Mouse (Mus musculus) Patski (cell line): ENCODE measurements around the gene Morc3. TPM values are rescaled to one million over a fixed set of nuclear protein-coding genes. Genes with fewer than 3 reads are reported as not detected.

ENCODE experiments used
- ATAC-seq: fragments of 100-300 bp; one replicate; pipeline ENCODE4 v1.8.0; 2021
- CTCF ChIA-PET: fragments of 350-600 bp; sonication (Branson Sonifier 250); formaldehyde crosslinking; loops from one replicate; lab custom pipeline; 2022; ENCODE audit warnings: inconsistent platforms; lab: Charles Lee
- POLR2A ChIA-PET: fragments of 350-600 bp; sonication (Branson Sonifier 250); formaldehyde crosslinking; loops from one replicate; lab custom pipeline; 2022; ENCODE audit warnings: antibody characterized with exemption, inconsistent platforms; lab: Charles Lee
- DNase-seq: peaks from one replicate; pipeline ENCODE4 v3.0.0-alpha.2; 2011; ENCODE audit warnings: low read depth, low spot score
- H3K27me3 ChIP-seq: fragments of 371-371 bp; one replicate; pipeline ENCODE4 v1.5.1; 2021
- CTCF ChIP-seq: fragments of 100-300 bp; IDR thresholded peaks from one replicate; pipeline ENCODE4 v1.5.1; 2021
- in situ Hi-C: fragments of 300-500 bp; cut with MboI; formaldehyde crosslinking; loops from 3 replicates; pipeline ENCODE4 v1.11.1; 2018; ENCODE audit warnings: low pct_unique_long_range_greater_than_20kb, mixed read lengths
- polyA plus RNA-seq: library from polyadenylated mRNA; unstranded; gene quantifications from one replicate; pipeline ENCODE4 v1.2.3, GENCODE M21; 2021

The Morc3 gene
- polyA plus RNA-seq, 1 experiment from 2014 or later: 31.2 TPM

- ATAC-seq (no peak), DNase-seq (no peak)
- ChIA-PET CTCF (interaction anchor here (2.7 kb wide), 1 partner anchor 10 kb away, joined by 9 read pairs; no protein-coding TSS in a partner anchor), POLR2A (interaction anchor here (0.7 kb wide), 1 partner anchor 10 kb away, joined by 3 read pairs; no protein-coding TSS in a partner anchor)
- no peak for TF ChIP-seq CTCF
- in situ Hi-C loops: no loop called here
- no peaks in the 10 kb centered on the region for H3K27me3 ChIP-seq
These were observed 76.3 kb downstream of the Morc3 start for GRCm38 (mm10) chr16:93908196-93908595.

DNA sequence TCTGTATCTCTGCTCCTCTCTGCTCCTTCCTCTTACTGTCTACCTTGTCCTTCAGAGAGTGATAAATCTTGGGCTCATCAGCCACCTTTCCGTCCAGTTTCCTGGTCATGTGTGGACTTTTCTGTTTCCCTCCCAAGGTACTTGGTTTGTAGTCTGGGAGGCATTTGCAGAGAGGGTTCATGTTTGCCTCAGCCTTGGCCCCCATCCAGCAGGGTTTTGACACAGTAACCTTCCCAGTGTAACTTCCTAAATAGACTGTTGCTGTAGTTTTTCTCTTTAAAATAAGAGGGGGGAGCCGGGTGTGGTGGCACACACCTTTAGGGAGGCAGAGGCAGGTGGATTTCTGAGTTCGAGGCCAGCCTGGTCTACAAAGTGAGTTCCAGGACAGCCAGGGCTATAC lies 78.0 kb downstream of the Morc3 start:
- CTCF ChIA-PET: no interaction called here
- H3K27me3 ChIP-seq: no peaks in the 10 kb centered on the region
- in situ Hi-C loops: no loop called here
- POLR2A ChIA-PET: no interaction called here
- ATAC-seq (no peak), DNase-seq (no peak)
- no peak for TF ChIP-seq CTCF

- ChIA-PET POLR2A (no interaction called here), CTCF (no interaction called here)
- TF ChIP-seq CTCF: no peak
- H3K27me3 ChIP-seq: no peaks in the 10 kb centered on the region
- ATAC-seq: no peak
- in situ Hi-C loops: no loop called here
- DNase-seq: no peak
These were observed 79.1 kb downstream of the Morc3 start for GRCm38 (mm10) chr16:93910735-93911665.

GRCm38 (mm10) chr16:93912158-93912557 lies 80.2 kb downstream of the Morc3 start:
- DNase-seq: peak; percentile 98
- ChIA-PET POLR2A (no interaction called here), CTCF (no interaction called here)
- in situ Hi-C loops: no loop called here
- TF ChIP-seq CTCF: no peak
- ATAC-seq: peak; percentile 80
- no peaks in the 10 kb centered on the region for H3K27me3 ChIP-seq

GRCm38 (mm10) chr16:93912808-93913207 lies 80.9 kb downstream of the Morc3 start:
- no peaks in the 10 kb centered on the region for H3K27me3 ChIP-seq
- in situ Hi-C loops: no loop called here
- ChIA-PET CTCF (no interaction called here), POLR2A (no interaction called here)
- DNase-seq (no peak), ATAC-seq (no peak)
- TF ChIP-seq CTCF: no peak

DNA sequence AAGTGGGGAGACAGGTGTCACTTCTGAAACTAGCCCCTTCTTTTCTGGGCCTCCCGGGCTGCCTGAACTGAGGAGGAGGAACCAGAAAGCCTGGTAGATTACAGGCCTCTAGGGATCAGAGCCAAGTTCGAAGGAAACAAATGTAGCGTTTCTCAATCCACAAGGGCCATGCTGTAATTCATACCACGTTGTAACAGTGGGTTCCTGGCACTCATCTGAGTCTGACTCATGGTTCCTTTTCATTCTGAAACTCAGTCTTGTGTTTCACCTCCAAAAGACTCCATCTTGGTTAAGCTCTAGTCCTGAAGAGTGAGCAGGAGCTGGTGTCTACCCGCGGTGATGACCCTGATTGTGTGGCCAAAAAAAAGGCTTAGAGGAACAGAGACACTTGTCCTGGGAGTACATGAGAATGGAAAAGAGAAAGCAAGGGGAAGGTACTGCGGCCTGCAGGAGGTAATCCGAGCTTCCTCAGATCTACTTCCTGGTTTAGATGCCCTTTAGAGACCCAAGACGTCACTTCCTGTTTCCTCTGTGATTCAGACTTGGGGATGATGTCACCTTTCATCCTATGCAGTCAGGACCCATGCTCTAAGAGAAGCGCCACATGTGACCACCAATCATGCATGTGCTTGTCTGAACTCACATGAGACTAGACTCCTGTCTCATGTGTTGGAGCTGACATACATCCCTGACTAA lies 82.1 kb downstream of the Morc3 start:
- POLR2A ChIA-PET: interaction anchor here (1.7 kb wide), 1 partner anchor 7 kb away, joined by 4 read pairs; no protein-coding TSS in a partner anchor

DNA sequence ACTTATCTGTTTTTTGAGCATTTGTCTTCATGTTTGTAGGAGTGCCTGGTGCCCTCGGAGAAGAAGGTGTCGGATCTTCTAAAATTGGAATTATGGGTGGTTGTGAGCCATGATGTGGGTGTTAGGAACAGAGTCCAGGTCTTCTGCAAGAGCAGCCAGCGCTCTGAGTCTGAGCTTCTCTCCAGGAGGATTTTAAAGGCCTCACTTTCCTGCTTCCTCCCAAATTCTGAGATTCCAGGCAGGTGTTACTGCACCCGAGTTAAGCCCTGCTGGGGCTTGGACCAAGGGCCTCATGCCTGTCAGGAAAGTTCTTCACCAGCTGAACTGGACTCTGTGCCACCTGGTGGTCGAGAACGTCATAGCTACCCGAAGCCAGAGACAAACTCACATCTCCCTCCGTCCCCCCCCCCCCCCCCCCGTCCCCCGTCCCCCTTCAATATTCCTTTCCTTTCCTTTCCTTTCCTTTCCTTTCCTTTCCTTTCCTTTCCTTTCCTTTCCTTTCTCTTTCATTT lies 83.5 kb downstream of the Morc3 start:
- DNase-seq (no peak), ATAC-seq (no peak)
- TF ChIP-seq CTCF: no peak
- POLR2A ChIA-PET: interaction anchor here (0.6 to 1.7 kb wide), 2 partner anchors 9 to 613 kb away, joined by 3 to 4 read pairs; no protein-coding TSS in a partner anchor
- CTCF ChIA-PET: interaction anchor here (0.8 to 2.2 kb wide), 8 partner anchors 8 to 398 kb away, joined by 3 to 12 read pairs (median 4); partner anchors contain the start of gene Hlcs
- in situ Hi-C loops: no loop called here
- H3K27me3 ChIP-seq: no peaks in the 10 kb centered on the region

More for the DNA sequence above, 82.1 kb downstream of the Morc3 start:
- in situ Hi-C loops: no loop called here
- CTCF ChIA-PET: interaction anchor here (1.4 kb wide), 1 partner anchor 400 kb away, joined by 3 read pairs; the partner anchor contains the start of gene Hlcs
- no peak for TF ChIP-seq CTCF
- H3K27me3 ChIP-seq: no peaks in the 10 kb centered on the region
- DNase-seq (peak; percentile 65), ATAC-seq (peak; percentile 36)

DNA sequence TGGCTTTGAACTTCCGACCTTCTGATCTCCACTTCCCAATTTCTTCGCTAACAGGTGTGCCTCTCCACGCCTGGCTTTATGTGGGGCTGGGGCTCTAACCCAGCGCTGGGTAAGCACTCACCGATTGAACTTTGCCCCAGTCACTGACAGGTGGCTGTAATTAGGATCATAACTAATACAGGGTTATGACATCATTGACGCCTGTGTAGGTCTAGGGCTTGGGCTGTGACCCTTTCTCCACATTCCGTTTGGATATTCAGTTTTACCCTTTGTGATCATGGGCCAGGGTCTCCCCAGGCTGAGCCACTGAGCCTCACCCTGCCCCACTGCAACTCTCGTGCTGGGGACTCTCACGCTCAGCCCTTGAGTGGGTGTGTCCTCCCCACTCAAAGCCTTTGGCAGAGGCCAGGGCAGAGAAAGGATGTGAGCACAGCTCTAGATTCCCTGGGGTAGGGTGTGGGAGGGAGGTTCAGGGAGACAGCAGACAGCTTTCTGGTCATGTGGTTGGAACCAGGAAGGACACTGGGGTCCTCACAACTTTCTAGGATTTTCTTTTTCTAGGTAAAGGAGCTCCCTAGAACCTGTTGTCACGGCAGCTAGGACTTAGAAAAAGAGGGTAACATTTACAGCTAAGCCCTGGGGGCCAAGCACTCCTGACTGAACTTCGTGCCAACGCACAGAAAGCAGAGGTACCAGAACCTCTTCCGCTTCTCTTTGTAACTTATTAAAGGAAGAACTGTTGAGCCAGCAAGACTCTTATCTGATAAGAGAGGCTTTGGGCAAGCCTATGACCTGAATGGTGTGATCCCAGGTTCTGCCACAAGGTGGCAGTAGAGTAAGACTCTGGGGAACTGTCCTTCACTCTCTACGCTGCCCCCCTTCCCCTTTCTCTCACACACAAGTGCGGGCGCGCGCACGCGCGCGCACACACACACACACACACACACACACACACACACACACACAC lies 86.1 kb downstream of the Morc3 start:
- no peak for TF ChIP-seq CTCF
- ChIA-PET CTCF (interaction anchor here (0.8 to 1.7 kb wide), 9 partner anchors 10 to 396 kb away, joined by 3 to 9 read pairs (median 4); partner anchors contain the start of gene Hlcs), POLR2A (interaction anchor here (0.5 kb wide), 1 partner anchor 10 kb away, joined by 3 read pairs; no protein-coding TSS in a partner anchor)
- peak; percentile 44 for ATAC-seq
- DNase-seq: no peak
- no peaks in the 10 kb centered on the region for H3K27me3 ChIP-seq
- in situ Hi-C loops: no loop called here

GRCm38 (mm10) chr16:93918679-93919060 lies 86.7 kb downstream of the Morc3 start:
- POLR2A ChIA-PET: interaction anchor here (0.5 kb wide), 1 partner anchor 11 kb away, joined by 3 read pairs; no protein-coding TSS in a partner anchor
- DNase-seq: no peak
- in situ Hi-C loops: no loop called here
- no peak for ATAC-seq
- TF ChIP-seq CTCF: no peak
- H3K27me3 ChIP-seq: no peaks in the 10 kb centered on the region
- CTCF ChIA-PET: interaction anchor here (0.8 to 1.7 kb wide), 9 partner anchors 11 to 395 kb away, joined by 3 to 9 read pairs (median 4); partner anchors contain the start of gene Hlcs
